Mouse (Mus musculus): Measurements from ENCODE around the gene Krtap19-2. TPM values are rescaled to one million over a fixed set of nuclear protein-coding genes. Genes with fewer than 3 reads are reported as not detected.

Gene Krtap19-2
- not detected in 2 replicates for polyA plus RNA-seq (2014; fragmentation: Nextera tagmentation; extraction: Ambion mirVana)

DNA sequence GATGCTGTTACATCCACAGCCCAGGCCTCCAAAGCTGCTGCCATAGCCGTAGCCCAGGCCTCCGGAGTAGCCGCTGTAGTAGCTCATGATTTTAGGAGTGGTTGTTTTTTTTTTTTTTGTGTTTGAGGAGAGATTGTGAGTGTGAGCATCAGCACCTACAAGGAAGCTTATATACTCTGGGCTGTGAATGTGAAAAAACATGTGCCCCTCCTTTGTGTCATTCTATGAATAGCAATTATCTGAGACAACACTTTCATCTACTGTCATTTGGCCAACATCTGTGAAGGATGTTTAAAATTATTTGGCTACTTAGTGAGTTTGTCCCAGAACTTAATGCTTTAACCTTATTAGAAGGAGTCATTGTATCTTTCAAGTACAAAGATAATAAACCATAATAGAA, at the start of gene Krtap19-2:
Krtap19-2 (minus strand) TSS at position 101 of the 400 bp plus-strand sequence.
- Histone ChIP-seq H3K27ac (ENCODE audit: low read depth, low read length) (no peak within 1 kb of the TSS), H3K4me1 (ENCODE audit: control insufficient read depth, insufficient read depth, low read length) (no peaks in the 10 kb centered on the region), H3K4me3 (ENCODE audit: low read depth, low read length) (no peak within 1 kb of the TSS), H3K27me3 (ENCODE audit: control insufficient read depth, insufficient read depth, low read length) (no peaks in the 10 kb centered on the region), H3K4me2 (ENCODE audit: low read depth) (no peak within 1 kb of the TSS), H3K36me3 (ENCODE audit: control insufficient read depth, insufficient read depth, low read length) (no peaks in the 10 kb centered on the region), H3K9me3 (ENCODE audit: control insufficient read depth, low read length) (no peaks in the 10 kb centered on the region), H3K9ac (ENCODE audit: low read length) (no peak within 1 kb of the TSS)
- 96% methylated on average over 3 of the region's 3 CpGs for WGBS
- DNase-seq (ENCODE audit: low spot score), result no peak
- ATAC-seq (ENCODE audit: insufficient read depth, low FRiP score, low TSS enrichment), result no peak

DNA sequence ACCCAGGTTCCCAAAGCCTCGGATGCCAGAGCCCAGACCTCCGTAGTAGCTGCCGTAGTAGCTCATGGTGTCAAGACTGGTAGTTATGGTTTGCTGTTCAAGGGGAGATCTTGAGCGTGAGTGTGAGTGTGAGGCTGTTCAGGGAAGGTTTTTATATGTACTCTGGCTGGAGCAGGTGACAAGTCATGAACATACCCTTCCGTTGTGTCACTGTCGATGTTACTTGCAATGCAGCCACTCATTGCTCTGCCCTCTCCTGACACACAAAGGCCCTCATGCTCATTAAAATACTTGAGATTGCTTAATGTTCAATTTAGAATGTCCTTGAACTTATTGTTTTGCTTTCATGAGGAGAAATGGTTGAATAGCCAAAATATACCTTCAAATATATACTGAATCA, 22.3 kb upstream of the Krtap19-2 start, which contains the start of gene Krtap19-5:
Krtap19-5 (minus strand) TSS at position 101 of the 400 bp plus-strand sequence.
- Histone ChIP-seq H3K4me3 (ENCODE audit: low read depth, low read length) (no peak within 1 kb of the TSS), H3K4me2 (ENCODE audit: low read depth) (no peak within 1 kb of the TSS), H3K9me3 (ENCODE audit: control insufficient read depth, low read length) (no peaks in the 10 kb centered on the region), H3K27me3 (ENCODE audit: control insufficient read depth, insufficient read depth, low read length) (no peaks in the 10 kb centered on the region), H3K36me3 (ENCODE audit: control insufficient read depth, insufficient read depth, low read length) (no peaks in the 10 kb centered on the region), H3K27ac (ENCODE audit: low read depth, low read length) (no peak within 1 kb of the TSS), H3K4me1 (ENCODE audit: control insufficient read depth, insufficient read depth, low read length) (no peaks in the 10 kb centered on the region), H3K9ac (ENCODE audit: low read length) (no peak within 1 kb of the TSS)
- DNase-seq (ENCODE audit: low spot score), result no peak
- no peak for ATAC-seq (ENCODE audit: insufficient read depth, low FRiP score, low TSS enrichment)
- 90% methylated on average over 6 of the region's 6 CpGs for WGBS

DNA sequence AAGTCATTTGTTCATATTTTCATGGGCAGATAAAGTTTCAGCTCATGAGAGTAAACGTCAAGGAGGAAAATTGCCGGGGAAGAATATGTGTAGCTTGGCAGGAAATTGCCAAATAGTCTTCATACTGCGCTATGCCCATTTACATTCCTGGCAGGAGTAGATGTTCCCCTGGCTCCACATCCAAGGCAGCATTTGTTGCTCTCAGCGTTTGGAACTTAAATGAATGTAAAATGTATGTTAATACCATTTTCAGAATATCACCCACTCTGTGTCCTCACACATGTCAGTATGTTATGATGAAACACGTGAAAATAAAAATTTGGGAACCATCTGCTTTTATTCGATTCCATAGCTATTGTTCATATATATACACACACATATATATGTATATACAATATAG, 12.8 kb upstream of the Krtap19-2 start:
- Histone ChIP-seq H3K27ac (ENCODE audit: low read depth, low read length) (no peak overlapping the region), H3K4me2 (ENCODE audit: low read depth) (no peak overlapping the region), H3K27me3 (ENCODE audit: control insufficient read depth, insufficient read depth, low read length) (no peaks in the 10 kb centered on the region), H3K36me3 (ENCODE audit: control insufficient read depth, insufficient read depth, low read length) (no peaks in the 10 kb centered on the region), H3K4me3 (ENCODE audit: low read depth, low read length) (no peak overlapping the region), H3K9ac (ENCODE audit: low read length) (no peak overlapping the region), H3K9me3 (ENCODE audit: control insufficient read depth, low read length) (no peaks in the 10 kb centered on the region), H3K4me1 (ENCODE audit: control insufficient read depth, insufficient read depth, low read length) (no peaks in the 10 kb centered on the region)
- DNase-seq (ENCODE audit: low spot score) (no peak), ATAC-seq (ENCODE audit: insufficient read depth, low FRiP score, low TSS enrichment) (no peak)
- 96% methylated on average over 6 of the region's 6 CpGs for WGBS

GRCm38 (mm10) chr16:88884989-88885388, 10.9 kb upstream of the Krtap19-2 start, which contains the start of gene Krtap19-4:
TSS of gene Krtap19-4 (minus strand) at chr16:88885089.
- 91% methylated on average over 5 of the region's 5 CpGs for WGBS
- H3K27me3 ChIP-seq (ENCODE audit: control insufficient read depth, insufficient read depth, low read length), result no peaks in the 10 kb centered on the region
- ATAC-seq (ENCODE audit: insufficient read depth, low FRiP score, low TSS enrichment), result no peak
- no peaks in the 10 kb centered on the region for H3K9me3 ChIP-seq (ENCODE audit: control insufficient read depth, low read length)
- DNase-seq (ENCODE audit: low spot score), result no peak
- H3K4me2 ChIP-seq (ENCODE audit: low read depth), result no peak within 1 kb of the TSS
- no peaks in the 10 kb centered on the region for H3K36me3 ChIP-seq (ENCODE audit: control insufficient read depth, insufficient read depth, low read length)
- H3K4me3 ChIP-seq (ENCODE audit: low read depth, low read length), result no peak within 1 kb of the TSS
- H3K27ac ChIP-seq (ENCODE audit: low read depth, low read length), result no peak within 1 kb of the TSS
- no peaks in the 10 kb centered on the region for H3K4me1 ChIP-seq (ENCODE audit: control insufficient read depth, insufficient read depth, low read length)
- no peak within 1 kb of the TSS for H3K9ac ChIP-seq (ENCODE audit: low read length)

DNA sequence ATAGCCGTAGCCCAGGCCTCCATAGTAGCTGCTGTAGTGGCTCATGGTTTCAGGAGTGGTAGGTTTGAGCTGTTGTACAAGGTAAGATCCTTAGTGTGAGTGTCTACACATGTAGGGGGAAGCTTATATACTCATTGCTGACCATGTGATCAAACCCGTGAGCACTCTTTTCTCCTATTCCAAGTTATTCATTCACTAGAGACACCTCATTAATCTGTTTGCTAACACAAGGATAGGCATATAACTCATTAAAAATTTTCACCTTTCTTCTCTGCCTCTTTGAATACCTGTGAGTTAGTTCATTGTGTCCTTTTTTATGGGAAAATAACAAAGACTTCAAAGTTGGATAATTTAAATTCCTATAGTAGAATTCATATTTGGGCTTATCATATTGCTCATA, 3.9 kb upstream of the Krtap19-2 start, which contains the start of gene Krtap19-3:
Krtap19-3 (minus strand) TSS at position 101 of the 400 bp plus-strand sequence.
- no peaks in the 10 kb centered on the region for H3K9me3 ChIP-seq (ENCODE audit: control insufficient read depth, low read length)
- 98% methylated on average over 2 of the region's 2 CpGs for WGBS
- ATAC-seq (ENCODE audit: insufficient read depth, low FRiP score, low TSS enrichment), result no peak
- H3K9ac ChIP-seq (ENCODE audit: low read length), result no peak within 1 kb of the TSS
- H3K4me2 ChIP-seq (ENCODE audit: low read depth), result no peak within 1 kb of the TSS
- H3K27ac ChIP-seq (ENCODE audit: low read depth, low read length), result no peak within 1 kb of the TSS
- no peaks in the 10 kb centered on the region for H3K36me3 ChIP-seq (ENCODE audit: control insufficient read depth, insufficient read depth, low read length)
- DNase-seq (ENCODE audit: low spot score), result no peak
- H3K4me3 ChIP-seq (ENCODE audit: low read depth, low read length), result no peak within 1 kb of the TSS
- H3K4me1 ChIP-seq (ENCODE audit: control insufficient read depth, insufficient read depth, low read length), result no peaks in the 10 kb centered on the region
- no peaks in the 10 kb centered on the region for H3K27me3 ChIP-seq (ENCODE audit: control insufficient read depth, insufficient read depth, low read length)

- Histone ChIP-seq H3K9ac (ENCODE audit: low read length) (no peak within 1 kb of the TSS), H3K4me1 (ENCODE audit: control insufficient read depth, insufficient read depth, low read length) (no peaks in the 10 kb centered on the region), H3K27ac (ENCODE audit: low read depth, low read length) (no peak within 1 kb of the TSS), H3K9me3 (ENCODE audit: control insufficient read depth, low read length) (no peaks in the 10 kb centered on the region), H3K4me3 (ENCODE audit: low read depth, low read length) (no peak within 1 kb of the TSS), H3K27me3 (ENCODE audit: control insufficient read depth, insufficient read depth, low read length) (no peaks in the 10 kb centered on the region), H3K4me2 (ENCODE audit: low read depth) (no peak within 1 kb of the TSS), H3K36me3 (ENCODE audit: control insufficient read depth, insufficient read depth, low read length) (no peaks in the 10 kb centered on the region)
- WGBS, result 93% methylated on average over 6 of the region's 6 CpGs
- no peak for DNase-seq (ENCODE audit: low spot score)
- ATAC-seq (ENCODE audit: insufficient read depth, low FRiP score, low TSS enrichment), result no peak
Observed at GRCm38 (mm10) chr16:88869311-88869710, 4.8 kb downstream of the Krtap19-2 start, which contains the start of gene Krtap19-1. TSS of gene Krtap19-1 (minus strand) at chr16:88869411.

- DNase-seq (ENCODE audit: low spot score), result no peak
- WGBS, result 87% methylated on average over 4 of the region's 4 CpGs
- no peak overlapping the region for H3K4me2 ChIP-seq (ENCODE audit: low read depth)
- ATAC-seq (ENCODE audit: insufficient read depth, low FRiP score, low TSS enrichment), result peak; percentile 58; the same call in 1 of the 2 replicates
- H3K9ac ChIP-seq (ENCODE audit: low read length), result no peak overlapping the region
- H3K4me1 ChIP-seq (ENCODE audit: control insufficient read depth, insufficient read depth, low read length), result no peaks in the 10 kb centered on the region
- no peak overlapping the region for H3K27ac ChIP-seq (ENCODE audit: low read depth, low read length)
- H3K36me3 ChIP-seq (ENCODE audit: control insufficient read depth, insufficient read depth, low read length), result no peaks in the 10 kb centered on the region
- no peak overlapping the region for H3K4me3 ChIP-seq (ENCODE audit: low read depth, low read length)
- H3K9me3 ChIP-seq (ENCODE audit: control insufficient read depth, low read length), result no peaks in the 10 kb centered on the region
- no peaks in the 10 kb centered on the region for H3K27me3 ChIP-seq (ENCODE audit: control insufficient read depth, insufficient read depth, low read length)
Observed at GRCm38 (mm10) chr16:88864887-88865407, 9.1 kb downstream of the Krtap19-2 start.

DNA sequence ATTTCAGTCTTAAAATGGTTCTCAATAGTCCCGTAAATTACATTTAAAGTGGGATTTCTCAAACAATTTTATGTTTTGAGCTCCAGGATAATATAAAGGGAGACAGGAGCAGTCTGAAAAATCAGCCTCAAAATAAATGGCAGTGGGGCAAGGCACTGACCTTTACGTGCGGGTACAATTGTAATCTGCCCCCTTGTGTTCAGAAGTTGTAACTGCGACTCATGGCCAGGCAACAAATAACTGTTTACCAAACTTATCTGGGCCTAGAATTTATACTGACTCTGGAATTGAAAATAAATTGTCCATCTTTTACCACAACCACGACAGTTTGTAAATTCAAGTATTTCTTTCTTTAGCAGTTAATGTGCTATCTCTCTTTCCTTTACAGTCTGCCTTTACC, 22.6 kb downstream of the Krtap19-2 start:
- DNase-seq (ENCODE audit: low spot score), result peak; percentile 16
- 10% methylated on average over 5 of the region's 5 CpGs for WGBS

GRCm38 (mm10) chr16:88848558-88848957, 25.5 kb downstream of the Krtap19-2 start:
- Histone ChIP-seq H3K27me3 (ENCODE audit: control insufficient read depth, insufficient read depth, low read length) (no peaks in the 10 kb centered on the region), H3K9me3 (ENCODE audit: control insufficient read depth, low read length) (no peaks in the 10 kb centered on the region), H3K4me1 (ENCODE audit: control insufficient read depth, insufficient read depth, low read length) (no peaks in the 10 kb centered on the region), H3K4me3 (ENCODE audit: low read depth, low read length) (no peak overlapping the region), H3K36me3 (ENCODE audit: control insufficient read depth, insufficient read depth, low read length) (no peaks in the 10 kb centered on the region), H3K4me2 (ENCODE audit: low read depth) (no peak overlapping the region), H3K27ac (ENCODE audit: low read depth, low read length) (no peak overlapping the region), H3K9ac (ENCODE audit: low read length) (no peak overlapping the region)
- ATAC-seq (ENCODE audit: insufficient read depth, low FRiP score, low TSS enrichment), result no peak
- 89% methylated on average over 4 of the region's 4 CpGs for WGBS
- DNase-seq (ENCODE audit: low spot score), result no peak

More for the DNA sequence above, 22.6 kb downstream of the Krtap19-2 start:
- no peaks in the 10 kb centered on the region for H3K4me1 ChIP-seq (ENCODE audit: control insufficient read depth, insufficient read depth, low read length)
- H3K27ac ChIP-seq (ENCODE audit: low read depth, low read length), result no peak overlapping the region
- ATAC-seq (ENCODE audit: insufficient read depth, low FRiP score, low TSS enrichment), result no peak
- no peaks in the 10 kb centered on the region for H3K36me3 ChIP-seq (ENCODE audit: control insufficient read depth, insufficient read depth, low read length)
- no peaks in the 10 kb centered on the region for H3K27me3 ChIP-seq (ENCODE audit: control insufficient read depth, insufficient read depth, low read length)
- H3K9me3 ChIP-seq (ENCODE audit: control insufficient read depth, low read length), result no peaks in the 10 kb centered on the region
- H3K4me3 ChIP-seq (ENCODE audit: low read depth, low read length), result no peak overlapping the region
- no peak overlapping the region for H3K9ac ChIP-seq (ENCODE audit: low read length)
- H3K4me2 ChIP-seq (ENCODE audit: low read depth), result no peak overlapping the region
